Comparison of ENCODE assay signal across 7 mouse cellular contexts in genomic region chr3:127791056-127791483, GRCm38 (mm10). TPM values are rescaled to one million over a fixed set of nuclear protein-coding genes. Genes with fewer than 3 reads are reported as not detected.
DNase-seq lines count a peak whose midpoint lies in the region; ATAC-seq and TF ChIP-seq lines count a peak whose summit lies in the region.

No protein-coding gene starts in this region.

- peak overlapping the region; percentile 74 to 99 for H3K4me3 ChIP-seq in MEL (ENCODE audit: control insufficient read depth in 1 of 2, insufficient read depth in 1 of 2, low read depth in 2 of 2, low read length in 2 of 2)
- peak overlapping the region; percentile 44 for H3K4me3 ChIP-seq in midbrain, embryonic 16.5 days (ENCODE audit: low read depth, low read length)

- TF ChIP-seq CTCF in MEL (IDR thresholded peaks at IDR 0.05 in 2 of 3, conservative IDR thresholded peaks at IDR 0.05 in 1 of 3; ENCODE audit: control insufficient read depth in 1 of 3, insufficient read depth in 1 of 3, low read depth in 2 of 3, low read length in 3 of 3, poor library complexity in 1 of 3, severe bottlenecking in 1 of 3) = no peak

- TF ChIP-seq POLR2A in MEL (IDR thresholded peaks at IDR 0.05; ENCODE audit: control insufficient read depth in 1 of 2, insufficient read depth in 1 of 2, low read depth in 1 of 2, low read length in 2 of 2, poor library complexity in 1 of 2) = no peak

- no peak for TF ChIP-seq RAD21 in MEL (IDR thresholded peaks at IDR 0.05; ENCODE audit: low read depth, low read length)

- H3K4me1 ChIP-seq in MEL (ENCODE audit: control insufficient read depth in 1 of 2, insufficient read depth in 2 of 2, low read length in 2 of 2) = peaks cover 5 to 19% of the 10 kb centered on the region in 2 experiments; a peak in 3 of 4 replicates
- peaks cover 11% of the 10 kb centered on the region for H3K4me1 ChIP-seq in midbrain, embryonic 16.5 days (ENCODE audit: control insufficient read depth, insufficient read depth, low read length)

- H3K27ac ChIP-seq in MEL (ENCODE audit: control insufficient read depth, low read depth, low read length) = peak overlapping the region; percentile 86
- H3K27ac ChIP-seq in midbrain, embryonic 16.5 days (ENCODE audit: low read length) = no peak overlapping the region

- peak overlapping the region; percentile 72 for H3K9ac ChIP-seq in MEL (ENCODE audit: control insufficient read depth, low read depth, low read length, poor library complexity, severe bottlenecking)
- H3K9ac ChIP-seq in midbrain, embryonic 16.5 days (ENCODE audit: low read depth, low read length) = peak overlapping the region; percentile 50; the same call in 1 of the 2 replicates

- no peaks in the 10 kb centered on the region for H3K27me3 ChIP-seq in MEL (ENCODE audit: control insufficient read depth in 1 of 2, insufficient read depth in 2 of 2, low read length in 2 of 2)
- peaks cover 22% of the 10 kb centered on the region for H3K27me3 ChIP-seq in midbrain, embryonic 16.5 days (ENCODE audit: control insufficient read depth, insufficient read depth, low read depth, low read length)

- ATAC-seq in granulocyte monocyte progenitor cell, adult 5-6 weeks (replicated peaks; ENCODE audit: poor library complexity, severe bottlenecking) = peak; percentile 13
- no peak for ATAC-seq in midbrain, embryonic 16.5 days

- 0 out of 4 replicates have a peak, but pooled peaks of 1 of the 2 experiments have one; percentile 5 for TF ChIP-seq EP300 in MEL (IDR thresholded peaks at IDR 0.05; ENCODE audit: low read depth in 1 of 2, low read length in 2 of 2)

- peaks cover 0 to 14% of the 10 kb centered on the region in 2 experiments; a peak in 2 of 4 replicates for H3K36me3 ChIP-seq in MEL (ENCODE audit: control insufficient read depth in 1 of 2, insufficient read depth in 2 of 2, low read length in 2 of 2)
- H3K36me3 ChIP-seq in midbrain, embryonic 16.5 days (ENCODE audit: control insufficient read depth, insufficient read depth, low read length) = no peaks in the 10 kb centered on the region

- H3K4me2 ChIP-seq in midbrain, embryonic 16.5 days (ENCODE audit: low read length) = peak overlapping the region; percentile 96

- no peaks in the 10 kb centered on the region; the same call in 1 of the 2 replicates for H3K79me2 ChIP-seq in MEL (ENCODE audit: control insufficient read depth, insufficient read depth, low read length, poor library complexity)

- no peaks in the 10 kb centered on the region for H3K9me3 ChIP-seq in MEL (replicated peaks; ENCODE audit: insufficient read depth, low read length)
- no peaks in the 10 kb centered on the region for H3K9me3 ChIP-seq in midbrain, embryonic 16.5 days (replicated peaks; ENCODE audit: control insufficient read depth, low read length, poor library complexity, severe bottlenecking)

- 1% methylated on average over 15 of the region's 15 CpGs for WGBS in midbrain, embryonic 16.5 days

- DNase-seq in CD4-positive, CD25-positive, alpha-beta regulatory T cell, adult 2 months (ENCODE audit: low read depth, low spot score) = peak; percentile 8
- peak; percentile 70 for DNase-seq in MEL (ENCODE audit: low read depth, low spot score)
- peak; percentile 32 for DNase-seq in kidney, postnatal 10 days
- no peak for DNase-seq in frontal cortex, postnatal 10 days (ENCODE audit: low spot score in 2 of 2)
- DNase-seq in adrenal gland, postnatal 4 days (ENCODE audit: low spot score in 2 of 2) = no peak

TF ChIP-seq in MEL, 35 proteins besides CTCF, POLR2A, EP300 and RAD21:
- TF ChIP-seq NELFE (IDR thresholded peaks at IDR 0.05; ENCODE audit: low read depth, low read length) (no peak), MEF2A (IDR thresholded peaks at IDR 0.05; ENCODE audit: extremely low read depth, insufficient replicate concordance, low read depth, low read length, poor library complexity, severe bottlenecking) (no peak), USF1 (IDR thresholded peaks at IDR 0.05; ENCODE audit: low read depth, low read length) (no peak), NRF1 (IDR thresholded peaks at IDR 0.05; ENCODE audit: insufficient read depth, low read depth, low read length, poor library complexity, severe bottlenecking) (0 out of 2 replicates have a peak, but pooled peaks have one; percentile 16), USF2 (IDR thresholded peaks at IDR 0.05; ENCODE audit: borderline replicate concordance in 1 of 2, insufficient read depth in 1 of 2, low read depth in 1 of 2, low read length in 2 of 2) (no peak), CHD1 (IDR thresholded peaks at IDR 0.05; ENCODE audit: low read depth, low read length) (peak; percentile 32; the same call in 1 of the 2 replicates), MYC (IDR thresholded peaks at IDR 0.05; ENCODE audit: low read depth, low read length) (0 out of 2 replicates have a peak, but pooled peaks have one; percentile 26), MYB (IDR thresholded peaks at IDR 0.05; ENCODE audit: low read depth, low read length) (no peak), TCF12 (IDR thresholded peaks at IDR 0.05; ENCODE audit: low read depth, low read length) (no peak), GABPA (IDR thresholded peaks at IDR 0.05; ENCODE audit: low read depth, low read length) (no peak), SMC3 (IDR thresholded peaks at IDR 0.05; ENCODE audit: low read depth, low read length) (no peak), E2F4 (IDR thresholded peaks at IDR 0.05; ENCODE audit: borderline replicate concordance, low read depth, low read length) (no peak), ZC3H11A (IDR thresholded peaks at IDR 0.05; ENCODE audit: low read depth, low read length) (no peak), RCOR1 (IDR thresholded peaks at IDR 0.05; ENCODE audit: low read depth, low read length) (no peak), ETS1 (IDR thresholded peaks at IDR 0.05; ENCODE audit: low read depth, low read length) (0 out of 2 replicates have a peak, but pooled peaks have one; percentile 10), HCFC1 (IDR thresholded peaks at IDR 0.05; ENCODE audit: low read depth, low read length) (no peak), ZNF384 (IDR thresholded peaks at IDR 0.05; ENCODE audit: low read depth, low read length) (no peak), ZKSCAN1 (IDR thresholded peaks at IDR 0.05; ENCODE audit: low read depth, low read length) (no peak), MXI1 (IDR thresholded peaks at IDR 0.05; ENCODE audit: low read depth, low read length) (no peak; the same call in 1 of the 2 replicates), KAT2A (conservative IDR thresholded peaks at IDR 0.05; ENCODE audit: low read depth, low read length) (no peak), POLR2AphosphoS5 (IDR thresholded peaks at IDR 0.05; ENCODE audit: borderline replicate concordance, low read depth, low read length) (no peak), POLR2AphosphoS2 (IDR thresholded peaks at IDR 0.05; ENCODE audit: low read length) (no peak), UBTF (IDR thresholded peaks at IDR 0.05; ENCODE audit: borderline replicate concordance, insufficient read depth, low read depth, low read length) (no peak), ZMIZ1 (IDR thresholded peaks at IDR 0.05; ENCODE audit: low read depth, low read length) (no peak), BHLHE40 (IDR thresholded peaks at IDR 0.05; ENCODE audit: borderline replicate concordance, low read depth, low read length) (peak; percentile 21; the same call in 1 of the 2 replicates), TBP (IDR thresholded peaks at IDR 0.05; ENCODE audit: low read depth, low read length) (no peak), MAZ (IDR thresholded peaks at IDR 0.05; ENCODE audit: low read depth, low read length) (no peak; the same call in 1 of the 2 replicates), TAL1 (IDR thresholded peaks at IDR 0.05; ENCODE audit: low read length) (no peak), MAFK (IDR thresholded peaks at IDR 0.05; ENCODE audit: borderline replicate concordance, low read depth, low read length) (no peak; the same call in 1 of the 2 replicates), MAX (IDR thresholded peaks at IDR 0.05; ENCODE audit: low read length) (no peak; the same call in none of the 2 replicates), JUND (IDR thresholded peaks at IDR 0.05; ENCODE audit: low read depth, low read length) (no peak), GATA1 (IDR thresholded peaks at IDR 0.05; ENCODE audit: low read depth, low read length) (no peak), SIN3A (IDR thresholded peaks at IDR 0.05; ENCODE audit: low read length) (peak; percentile 68), ELF1 (IDR thresholded peaks at IDR 0.05; ENCODE audit: low read depth, low read length) (no peak), CHD2 (IDR thresholded peaks at IDR 0.05; ENCODE audit: low read length) (no peak)

RNA-seq across cellular contexts. Expression of gene Tifa, which starts 1.5 kb away (rescaled TPM):
- 1.4 and 1.7 TPM in 2 replicates for total RNA-seq in MEL (2012; rRNA removed)
- polyA plus RNA-seq in MEL (2012; ENCODE audit: insufficient read depth in 1 of 2, insufficient read length in 2 of 2, low read depth in 1 of 2, low replicate concordance in 2 of 2, missing spikeins in 1 of 2) = 1 to 10 TPM in 1 of 2 experiments, not detected in 1; 3.0 TPM
- 49.4 and 52.3 TPM in 2 replicates for total RNA-seq in granulocyte monocyte progenitor cell, adult 5-6 weeks (2014; fragmentation: Nextera tagmentation)
- total RNA-seq in granulocyte monocyte progenitor cell, adult 5-6 weeks (2017) = 51.3 and 53.6 TPM in 2 replicates
- polyA plus RNA-seq in midbrain, embryonic 16.5 days (2015; fragmentation: Nextera tagmentation; extraction: Ambion mirVana) = 3.1 and 3.8 TPM in 2 replicates
- 1 to 10 TPM; 4.8 to 6.6 TPM for total RNA-seq in adrenal gland, postnatal 4 days (2021)

RNA-seq across cellular contexts. Expression of gene Alpk1, which starts 10.7 kb away (rescaled TPM):
- total RNA-seq in MEL (2012; rRNA removed) = 1.8 and 2.4 TPM in 2 replicates
- polyA plus RNA-seq in MEL (2012; ENCODE audit: insufficient read depth in 1 of 2, insufficient read length in 2 of 2, low read depth in 1 of 2, low replicate concordance in 2 of 2, missing spikeins in 1 of 2) = 1 to 10 TPM in 1 of 2 experiments, not detected in 1; 1.8 TPM
- total RNA-seq in granulocyte monocyte progenitor cell, adult 5-6 weeks (2014; fragmentation: Nextera tagmentation) = 10.5 and 16.1 TPM in 2 replicates
- total RNA-seq in granulocyte monocyte progenitor cell, adult 5-6 weeks (2017) = 14.9 and 19.7 TPM in 2 replicates
- polyA plus RNA-seq in midbrain, embryonic 16.5 days (2015; fragmentation: Nextera tagmentation; extraction: Ambion mirVana) = 0.38 and 0.73 TPM in 2 replicates
- total RNA-seq in adrenal gland, postnatal 4 days (2021) = 10 to 100 TPM in 1 of 2 experiments, 1 to 10 TPM in 1; 8.4 to 10.0 TPM

RNA-seq across cellular contexts. Expression of gene Ap1ar, which starts 46.3 kb away (rescaled TPM):
- 52.4 and 65.0 TPM in 2 replicates for total RNA-seq in MEL (2012; rRNA removed)
- polyA plus RNA-seq in MEL (2012; ENCODE audit: insufficient read depth in 1 of 2, insufficient read length in 2 of 2, low read depth in 1 of 2, low replicate concordance in 2 of 2, missing spikeins in 1 of 2) = 100 to 1,000 TPM in 1 of 2 experiments, not detected in 1; 107 TPM
- total RNA-seq in granulocyte monocyte progenitor cell, adult 5-6 weeks (2014; fragmentation: Nextera tagmentation) = 56.0 and 88.6 TPM in 2 replicates
- total RNA-seq in granulocyte monocyte progenitor cell, adult 5-6 weeks (2017) = 57.4 and 59.7 TPM in 2 replicates
- polyA plus RNA-seq in midbrain, embryonic 16.5 days (2015; fragmentation: Nextera tagmentation; extraction: Ambion mirVana) = 90.2 and 92.1 TPM in 2 replicates
- total RNA-seq in adrenal gland, postnatal 4 days (2021) = 10 to 100 TPM; 31.3 to 40.7 TPM

Comparison
In these comparisons a context has a peak if more than half of its experiments do, and no peak if none do; other contexts are left out.
1. DNase-seq: peak in CD4-positive, CD25-positive, alpha-beta regulatory T cell, adult 2 months (single experiment), MEL (single experiment) and kidney, postnatal 10 days (single experiment); none in frontal cortex, postnatal 10 days (0 of 2) and adrenal gland, postnatal 4 days (0 of 2).
2. RNA of gene Tifa, which starts 1.5 kb away (total RNA-seq): 49.4 to 53.6 TPM in granulocyte monocyte progenitor cell, adult 5-6 weeks; 4.8 to 6.6 TPM in adrenal gland, postnatal 4 days and 1.4 to 1.7 TPM in MEL; every median in the first group is over 4 times any median in the second.